Mouse (Mus musculus) urinary bladder, postnatal 4 days (tissue): ENCODE data around the gene Srrm2.

Experiments used
- DNase-seq, 2 experiments: peaks; one replicate each; pipeline ENCODE4 v3.0.0; 2021 to 2022; ENCODE audit warnings: low spot score in 2 of 2

Gene Srrm2

DNA sequence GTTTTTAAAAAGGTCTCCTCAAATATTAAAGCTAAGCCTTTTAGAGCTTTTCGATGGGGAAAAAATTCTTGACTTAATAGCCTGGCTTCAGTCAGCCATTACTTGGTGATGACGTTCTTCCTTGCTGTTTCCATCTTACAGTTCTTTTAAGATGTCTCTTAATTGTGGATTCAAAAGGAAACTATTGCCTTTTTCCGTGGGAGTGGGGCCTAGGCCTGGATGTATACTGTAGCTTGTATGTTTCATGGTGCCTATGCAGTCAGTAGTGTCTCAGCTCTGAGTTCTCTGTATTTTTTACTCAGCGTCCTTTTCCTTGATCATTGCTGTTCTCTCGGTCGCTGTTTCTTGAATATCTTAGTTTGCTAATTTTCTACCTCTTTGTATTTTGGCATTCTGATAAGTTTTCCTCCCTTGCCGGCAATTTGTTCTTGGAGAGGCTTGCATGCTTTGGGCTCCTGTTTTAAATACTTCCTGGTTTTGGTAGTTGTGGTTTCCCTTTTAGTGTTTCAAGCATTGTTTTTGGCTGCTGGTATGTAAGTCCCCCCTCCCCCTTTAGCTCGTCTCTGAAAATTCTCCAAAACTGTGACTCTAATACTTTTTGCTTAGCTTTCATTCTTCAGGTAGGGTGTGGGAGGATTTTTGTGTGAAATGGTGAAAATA is 14.2 kb downstream of the Srrm2 start:
- no peak for DNase-seq

DNA sequence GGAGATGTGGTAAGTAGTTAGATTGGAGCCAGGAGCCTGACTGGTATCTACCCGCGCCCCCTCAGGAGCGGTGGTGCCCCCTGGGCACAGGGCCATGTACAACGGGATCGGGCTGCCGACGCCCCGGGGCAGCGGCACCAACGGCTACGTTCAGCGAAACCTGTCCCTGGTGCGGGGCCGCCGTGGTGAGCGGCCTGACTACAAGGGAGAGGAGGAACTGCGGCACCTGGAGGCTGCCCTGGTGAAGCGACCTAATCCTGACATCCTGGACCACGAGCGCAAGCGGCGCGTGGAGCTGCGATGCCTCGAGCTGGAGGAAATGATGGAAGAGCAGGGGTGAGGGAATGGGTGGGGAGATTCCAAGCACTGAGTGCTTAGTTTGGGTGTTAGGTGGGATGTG is 16.5 kb downstream of the Srrm2 start:
- no peak for DNase-seq

DNA sequence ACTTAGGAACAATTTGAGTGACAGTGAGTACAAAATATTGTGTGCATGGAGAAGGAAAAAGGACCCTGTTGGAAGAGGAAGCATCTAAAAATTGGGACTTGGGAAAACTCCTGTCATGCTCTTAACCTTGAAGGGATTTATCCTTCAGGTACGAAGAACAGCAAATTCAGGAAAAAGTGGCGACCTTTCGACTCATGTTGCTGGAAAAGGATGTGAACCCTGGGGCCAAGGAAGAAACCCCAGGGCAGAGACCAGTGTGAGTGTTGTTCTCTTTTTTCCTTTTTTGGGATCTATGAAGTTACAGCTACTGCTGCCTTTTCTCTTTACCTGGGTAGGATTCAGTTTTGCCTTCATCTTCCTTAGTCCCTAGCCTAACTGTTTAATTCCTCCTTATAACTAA is 17.6 kb downstream of the Srrm2 start:
- no peak for DNase-seq

DNA sequence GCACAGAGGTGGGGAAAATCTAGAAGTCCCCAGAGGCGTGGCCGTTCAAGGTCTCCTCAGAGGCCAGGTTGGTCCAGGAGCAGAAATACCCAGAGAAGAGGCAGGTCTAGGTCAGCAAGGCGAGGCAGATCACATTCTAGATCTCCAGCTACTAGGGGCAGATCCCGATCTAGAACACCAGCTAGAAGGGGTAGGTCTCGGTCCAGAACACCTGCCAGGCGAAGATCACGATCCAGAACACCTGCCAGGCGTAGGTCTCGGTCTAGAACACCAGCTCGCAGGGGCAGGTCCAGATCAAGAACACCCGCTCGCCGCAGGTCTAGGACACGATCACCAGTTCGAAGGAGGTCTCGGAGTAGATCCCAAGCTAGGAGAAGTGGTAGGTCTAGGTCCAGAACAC is 25.3 kb downstream of the Srrm2 start:
- DNase-seq = no peak

DNA sequence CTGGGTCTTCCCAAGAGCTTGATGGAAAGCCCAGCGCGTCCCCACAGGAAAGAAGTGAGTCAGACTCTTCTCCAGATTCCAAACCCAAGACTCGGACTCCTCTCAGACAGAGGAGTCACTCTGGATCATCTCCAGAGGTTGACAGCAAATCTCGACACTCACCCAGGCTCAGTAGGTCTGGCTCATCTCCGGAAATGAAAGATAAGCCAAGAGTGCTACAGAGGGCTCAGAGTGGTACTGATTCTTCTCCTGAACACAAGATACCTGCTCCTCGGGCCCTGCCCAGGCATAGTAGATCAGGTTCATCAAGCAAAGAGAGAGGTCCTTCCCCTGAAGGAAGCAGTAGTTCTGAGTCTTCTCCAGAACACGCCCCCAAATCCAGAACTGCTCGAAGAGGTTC is 28.2 kb downstream of the Srrm2 start:
- no peak for DNase-seq

DNA sequence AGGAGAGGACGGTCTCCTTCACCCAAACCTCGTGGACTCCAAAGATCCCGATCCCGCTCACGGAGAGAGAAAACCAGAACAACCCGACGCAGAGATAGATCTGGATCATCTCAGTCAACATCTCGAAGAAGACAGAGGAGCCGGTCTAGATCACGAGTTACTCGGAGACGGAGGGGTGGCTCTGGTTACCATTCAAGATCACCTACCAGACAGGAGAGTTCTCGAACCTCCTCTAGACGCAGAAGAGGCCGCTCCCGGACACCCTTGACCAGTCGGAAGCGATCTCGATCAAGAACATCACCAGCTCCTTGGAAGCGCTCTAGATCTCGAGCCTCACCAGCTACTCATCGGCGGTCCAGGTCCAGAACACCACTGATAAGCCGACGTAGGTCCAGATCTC is 28.9 kb downstream of the Srrm2 start:
- no peak for DNase-seq

DNA sequence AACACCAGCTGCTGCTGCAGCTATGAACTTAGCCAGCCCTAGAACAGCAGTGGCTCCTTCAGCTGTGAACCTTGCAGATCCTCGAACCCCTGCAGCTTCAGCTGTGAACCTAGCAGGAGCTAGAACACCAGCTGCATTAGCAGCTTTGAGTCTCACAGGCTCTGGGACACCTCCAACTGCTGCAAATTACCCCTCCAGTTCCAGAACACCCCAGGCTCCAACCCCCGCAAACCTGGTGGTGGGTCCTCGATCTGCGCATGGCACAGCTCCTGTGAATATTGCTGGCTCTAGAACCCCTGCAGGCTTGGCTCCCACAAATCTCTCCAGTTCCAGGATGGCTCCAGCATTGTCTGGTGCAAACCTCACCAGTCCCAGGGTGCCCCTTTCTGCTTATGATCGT is 30.4 kb downstream of the Srrm2 start:
- no peak for DNase-seq

DNA sequence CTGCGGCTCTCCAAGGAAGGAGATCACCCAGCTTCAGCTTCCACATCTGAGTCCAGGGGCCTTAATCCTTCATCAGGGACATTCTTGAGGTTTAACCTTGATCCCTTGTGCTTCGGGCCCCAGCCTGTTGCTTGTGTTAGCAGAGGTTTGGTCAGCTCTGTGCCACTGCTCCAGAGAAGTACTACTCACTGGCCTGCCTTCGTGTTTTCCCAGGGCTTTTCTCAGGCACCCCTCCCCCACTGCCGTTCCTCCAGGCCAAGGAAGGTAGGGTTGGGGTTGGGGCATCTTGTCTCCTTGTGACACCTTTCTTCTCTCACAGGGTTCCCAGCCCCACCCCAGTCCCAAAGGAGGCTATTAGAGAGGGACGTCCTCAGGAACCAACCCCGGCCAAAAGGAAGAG is 31.8 kb downstream of the Srrm2 start:
- DNase-seq = no peak

DNA sequence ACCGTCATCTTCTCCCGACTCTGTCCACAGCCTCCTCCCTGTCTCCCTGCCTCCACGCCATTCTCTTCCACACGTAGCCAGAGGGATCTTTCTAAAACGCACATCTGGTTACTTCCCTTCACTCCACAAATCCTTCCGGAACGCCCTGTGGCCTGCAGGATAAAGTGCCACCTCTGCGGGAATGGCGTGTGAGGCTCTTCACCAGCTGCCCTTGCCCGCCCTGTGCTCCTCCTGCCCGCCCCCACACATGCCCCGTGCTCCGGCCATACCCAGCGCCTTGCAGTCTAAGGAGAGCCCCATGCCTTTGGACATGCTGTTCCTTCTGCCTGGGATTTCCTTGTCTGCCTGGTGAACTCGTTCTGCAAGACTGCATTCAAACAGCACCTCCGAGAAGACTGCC is 32.7 kb downstream of the Srrm2 start:
- DNase-seq = no peak

DNA sequence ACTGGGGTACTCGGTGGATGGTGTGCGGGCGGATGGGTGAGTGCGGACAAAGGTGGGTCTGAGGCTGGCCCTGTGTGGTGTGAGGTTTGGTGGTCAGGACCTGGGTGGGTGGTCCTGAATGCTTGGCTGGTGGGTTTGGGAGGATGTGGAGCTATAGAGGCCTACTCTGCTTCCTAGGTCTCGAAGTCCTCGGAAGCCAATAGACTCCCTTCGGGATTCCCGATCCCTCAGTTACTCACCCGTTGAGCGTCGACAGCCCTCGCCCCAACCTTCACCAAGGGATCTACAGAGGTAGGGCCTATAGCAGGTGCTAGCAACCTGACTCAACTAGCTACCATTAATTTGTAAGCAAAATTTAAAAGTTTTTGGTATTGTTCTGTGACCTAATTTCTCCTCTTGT is 33.3 kb downstream of the Srrm2 start:
- DNase-seq = no peak

DNA sequence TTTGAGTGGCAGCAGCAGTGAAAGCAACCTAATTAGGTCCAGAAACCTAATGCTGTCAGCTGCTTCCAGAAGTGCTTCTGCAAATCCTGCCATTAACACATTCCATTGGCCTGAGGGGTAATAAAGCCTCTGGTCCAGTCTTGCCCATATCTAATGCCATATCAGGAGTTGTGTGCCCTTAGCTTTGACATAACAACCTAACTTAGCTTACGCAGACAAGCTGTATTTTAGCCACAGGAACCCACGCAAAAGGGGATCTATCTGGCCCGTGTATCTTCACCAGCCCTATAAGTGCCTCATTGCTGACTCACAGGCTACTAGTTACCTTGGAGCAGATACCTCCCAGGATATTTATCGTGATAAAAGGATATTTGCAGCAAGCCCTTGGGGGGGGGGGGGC is 35.3 kb downstream of the Srrm2 start:
- peak in 1 of 2 experiments; percentile 12 for DNase-seq

DNA sequence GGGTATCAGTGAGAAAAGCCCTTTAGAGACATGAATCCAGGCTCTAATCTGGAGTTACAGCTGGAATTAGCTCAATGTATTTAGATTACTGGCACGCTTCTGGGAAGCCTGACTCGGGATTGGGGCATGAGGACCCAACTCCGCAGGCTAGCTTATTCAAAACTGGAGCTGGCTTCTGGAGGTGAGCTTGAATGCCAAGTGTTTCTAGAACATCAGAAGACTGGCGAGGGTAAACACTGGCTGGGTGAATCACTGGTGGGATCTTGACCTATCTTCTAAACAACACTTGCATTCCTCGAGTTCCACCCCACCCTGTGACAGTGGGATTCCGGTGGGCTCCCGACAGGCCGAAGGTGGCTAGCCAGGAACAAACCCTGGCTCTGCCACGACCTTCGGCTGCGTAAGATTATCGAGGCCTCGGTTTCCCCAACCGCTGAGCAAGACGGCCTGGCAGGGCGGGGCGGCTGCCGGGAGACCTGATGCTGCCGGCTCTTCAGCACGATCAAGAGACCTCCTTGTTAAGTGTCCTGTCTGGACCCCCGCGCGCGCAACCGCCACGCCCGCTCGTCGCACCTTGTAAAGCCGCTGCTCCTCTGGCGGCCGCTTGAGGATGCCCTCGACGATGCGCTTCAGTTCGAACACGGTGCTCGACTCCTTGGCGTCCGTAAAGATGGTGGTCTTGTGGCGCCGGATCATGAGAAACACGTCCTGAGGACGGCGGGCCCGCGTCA is 38.1 kb downstream of the Srrm2 start:
- peak in 1 of 2 experiments; percentile 57 for DNase-seq

DNA sequence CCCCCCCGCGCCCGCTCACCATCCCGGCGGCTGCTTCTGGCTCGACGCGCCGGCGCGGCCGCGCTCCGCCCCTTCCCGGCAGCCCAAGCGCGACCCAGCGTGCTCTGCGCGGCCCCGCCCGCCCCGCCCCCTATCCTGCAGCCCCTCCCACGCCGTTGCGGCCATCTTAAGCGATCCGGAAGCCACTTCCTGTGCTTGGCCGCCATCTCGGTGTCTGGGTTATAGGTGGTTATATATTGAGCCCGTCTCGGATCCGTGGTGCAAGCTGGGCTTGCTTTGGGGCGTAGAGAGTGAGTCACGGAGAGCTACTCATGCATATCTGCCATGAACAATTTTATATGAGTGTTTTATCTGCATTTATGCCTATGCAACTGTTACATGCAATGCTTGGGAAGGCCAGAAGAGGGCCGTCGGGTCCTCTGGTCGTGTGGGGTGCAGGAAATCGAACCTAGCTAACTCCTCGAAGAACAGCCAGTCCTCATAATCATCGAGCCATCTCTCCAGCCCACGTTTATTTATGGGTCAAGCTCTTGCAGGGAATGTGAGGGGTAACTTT is 38.8 kb downstream of the Srrm2 start, which contains the start of gene Elob:
Gene Elob (minus strand): TSS at position 73 of the 556 bp plus-strand sequence.
- DNase-seq = peak; percentile 80 to 81

DNA sequence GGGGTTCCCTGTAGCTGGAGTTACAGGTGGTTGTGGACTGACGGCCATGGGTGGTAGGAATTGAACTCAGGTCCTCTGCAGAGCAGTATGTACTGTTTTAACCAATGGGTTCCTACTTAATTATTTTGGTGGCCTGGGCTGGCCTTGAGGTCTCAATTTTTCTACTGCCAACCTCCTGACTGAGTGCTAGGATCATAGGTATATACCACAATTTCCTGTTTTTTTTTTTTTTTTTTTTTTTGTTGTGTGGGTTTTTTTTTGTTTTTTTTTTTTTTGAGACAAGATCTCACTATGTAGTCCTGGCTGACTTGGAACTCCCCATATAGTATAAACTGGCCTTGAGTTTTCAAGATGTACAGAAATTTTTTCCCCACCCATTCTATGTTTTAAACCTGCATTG is 40.9 kb downstream of the Srrm2 start:
- no peak for DNase-seq

DNA sequence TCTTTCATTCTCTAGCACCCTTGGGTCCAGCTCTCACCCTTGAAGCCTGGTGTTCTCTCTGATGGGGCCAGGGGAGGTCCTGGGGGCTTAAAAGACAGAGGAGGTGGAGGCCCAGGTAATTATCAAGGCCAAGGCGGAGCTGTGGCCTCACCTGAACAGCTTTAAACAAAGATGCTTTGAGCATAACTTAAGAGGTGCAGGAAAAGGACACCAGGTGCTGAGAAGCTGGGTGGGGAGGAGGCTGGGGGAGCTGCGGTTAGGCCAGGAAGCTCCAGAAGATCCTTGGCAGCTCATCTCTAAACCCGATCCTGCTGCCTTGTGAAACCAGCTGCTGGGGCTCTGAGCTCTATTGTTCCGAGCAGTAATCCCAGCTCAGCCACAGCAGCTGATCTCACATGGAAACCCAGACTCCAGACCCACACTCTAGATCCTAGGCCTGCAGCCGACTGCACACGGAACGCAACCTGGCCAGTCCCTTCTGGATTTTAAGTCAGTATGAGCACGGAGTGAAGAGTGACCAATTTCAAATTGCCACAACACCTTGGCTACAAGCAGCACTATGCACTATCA is 45.8 kb downstream of the Srrm2 start, which contains the start of gene Prss33:
Gene Prss33 (minus strand): TSS at position 51 of the 570 bp plus-strand sequence.
- no peak for DNase-seq

DNA sequence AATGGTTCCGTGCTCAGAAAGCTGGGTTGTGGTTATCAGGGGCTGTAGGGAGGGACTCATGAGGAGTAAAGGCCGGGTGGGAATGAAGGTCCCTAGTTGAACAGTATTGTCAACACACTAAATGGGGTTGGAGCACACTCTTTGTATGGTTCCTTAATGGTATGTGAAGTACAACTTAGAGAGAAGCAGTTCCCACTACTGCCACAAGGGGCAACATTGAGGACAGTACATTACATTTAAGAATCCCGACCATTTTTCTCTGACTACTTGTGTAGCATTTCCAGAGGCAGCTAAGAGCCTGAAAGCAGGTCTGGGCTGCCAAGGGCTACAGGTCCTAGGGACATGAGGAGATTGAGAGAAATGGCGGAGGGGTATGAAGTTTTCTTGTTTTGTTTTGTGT is 50.8 kb downstream of the Srrm2 start:
- DNase-seq = no peak

DNA sequence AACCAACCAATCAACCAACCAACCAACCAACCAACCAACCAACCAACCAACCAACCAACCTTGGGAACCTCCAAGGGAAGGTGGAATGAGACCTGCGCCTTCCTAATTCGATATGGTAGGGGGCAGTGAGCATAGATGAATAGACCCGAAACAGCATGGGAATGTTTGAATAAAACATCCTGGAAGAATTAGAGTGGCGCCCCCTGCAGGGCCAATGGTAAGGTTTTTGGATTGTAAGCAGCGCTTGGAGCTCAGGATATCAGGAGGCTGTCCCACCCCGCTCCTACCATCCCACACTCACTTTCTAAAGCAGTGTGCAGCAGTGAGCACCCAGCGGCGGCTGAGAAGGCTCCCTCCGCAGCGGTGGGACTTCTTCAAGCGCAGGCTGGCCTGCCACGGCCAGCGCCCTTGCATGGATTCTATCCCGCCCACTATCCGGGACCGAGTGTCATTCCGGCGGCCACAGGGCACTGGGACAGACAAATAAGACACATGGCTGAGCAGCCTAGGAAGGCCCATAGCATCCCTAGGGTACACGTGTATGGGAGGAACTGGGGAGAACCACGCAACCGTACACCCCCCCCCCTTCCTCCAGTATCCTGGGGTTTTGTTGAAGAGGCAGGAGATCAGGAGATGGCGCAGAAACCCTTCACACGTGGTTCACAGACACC is 52.9 kb downstream of the Srrm2 start:
- no peak for DNase-seq

DNA sequence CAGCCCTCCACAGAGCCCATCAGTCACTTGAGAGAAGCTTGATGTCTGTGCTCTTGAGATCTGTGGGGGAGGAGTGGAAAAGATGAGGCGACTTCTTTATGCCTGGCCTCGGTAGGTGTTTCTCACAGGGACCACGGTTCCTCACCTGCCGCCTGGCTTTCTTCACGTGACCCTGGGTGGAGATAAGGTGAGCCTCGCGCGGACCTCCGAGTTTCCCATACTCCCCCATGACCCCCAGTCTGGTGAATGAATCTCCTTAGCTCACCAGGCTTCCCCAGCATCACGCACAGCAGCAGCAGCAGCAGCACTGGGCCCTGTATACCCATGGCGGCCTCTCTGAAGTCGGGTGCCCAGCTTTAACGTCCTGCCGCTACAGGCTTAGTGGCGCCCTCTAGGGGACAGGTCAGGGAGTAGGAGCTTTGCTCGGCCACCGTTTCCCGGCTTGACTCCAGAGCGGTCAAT is 53.5 kb downstream of the Srrm2 start, which contains the start of the genes Prss32 and Prss41:
Gene Prss32 (plus strand): TSS at position 44 of the 462 bp plus-strand sequence.
Gene Prss41 (minus strand): TSS at position 361 of the 462 bp plus-strand sequence.
- DNase-seq = no peak

DNA sequence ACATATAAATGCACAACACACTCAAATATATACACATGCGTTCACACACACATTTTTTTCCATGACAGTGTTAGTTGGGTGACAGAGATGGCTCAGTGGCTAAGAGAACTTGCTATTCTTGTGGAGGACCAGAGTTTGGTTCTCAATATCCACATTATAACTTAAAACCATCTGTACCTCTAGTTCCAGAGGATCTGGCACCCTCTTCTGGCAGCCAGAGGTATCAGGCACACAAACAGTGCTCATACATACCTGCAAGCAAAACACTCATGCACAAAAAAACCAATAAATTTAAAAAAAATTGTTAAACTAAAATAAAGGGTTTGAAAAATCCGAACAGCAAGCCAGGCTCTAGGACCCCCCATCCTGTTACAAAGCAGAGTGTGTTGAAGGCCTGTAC is 59.7 kb downstream of the Srrm2 start:
- no peak for DNase-seq

DNA sequence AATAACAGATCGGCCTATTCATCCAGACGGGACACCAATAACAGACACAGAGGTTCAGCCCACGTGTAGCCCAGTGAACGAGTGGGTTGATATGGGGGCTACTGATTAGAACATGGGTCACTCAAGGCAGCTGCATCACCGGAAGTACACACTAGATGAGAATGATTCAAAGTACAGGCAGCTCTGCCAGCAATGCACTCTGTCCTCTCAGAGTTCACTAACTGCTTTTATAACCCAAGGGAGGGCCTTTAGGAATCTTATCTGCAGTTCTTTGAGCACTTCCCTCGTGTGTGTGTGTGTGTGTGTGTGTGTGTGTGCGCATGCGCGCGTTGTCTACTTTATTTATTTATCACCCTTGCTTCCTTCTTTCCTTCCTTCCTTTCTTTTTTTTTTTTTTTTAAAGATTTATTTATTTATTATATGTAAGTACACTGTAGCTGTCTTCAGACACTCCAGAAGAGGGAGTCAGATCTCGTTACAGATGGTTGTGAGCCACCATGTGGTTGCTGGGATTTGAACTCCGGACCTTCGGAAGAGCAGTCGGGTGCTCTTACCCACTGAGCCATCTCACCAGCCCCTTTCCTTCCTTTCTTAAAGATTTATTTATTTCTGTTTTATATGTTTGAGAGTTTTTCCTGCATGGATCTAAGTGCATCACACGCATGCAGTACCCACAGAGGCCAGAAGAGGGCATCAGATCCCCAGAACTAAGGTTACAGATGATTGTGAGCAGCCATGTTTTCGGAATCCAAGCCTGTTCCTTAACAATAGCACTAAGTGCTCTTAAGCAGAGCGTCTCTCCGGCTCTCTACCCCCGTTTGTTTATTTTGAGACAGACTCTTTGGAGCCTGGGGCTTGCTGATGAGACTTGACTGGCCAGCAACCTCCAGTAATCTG is 60.8 kb downstream of the Srrm2 start:
- DNase-seq = peak in 1 of 2 experiments; percentile 55

DNA sequence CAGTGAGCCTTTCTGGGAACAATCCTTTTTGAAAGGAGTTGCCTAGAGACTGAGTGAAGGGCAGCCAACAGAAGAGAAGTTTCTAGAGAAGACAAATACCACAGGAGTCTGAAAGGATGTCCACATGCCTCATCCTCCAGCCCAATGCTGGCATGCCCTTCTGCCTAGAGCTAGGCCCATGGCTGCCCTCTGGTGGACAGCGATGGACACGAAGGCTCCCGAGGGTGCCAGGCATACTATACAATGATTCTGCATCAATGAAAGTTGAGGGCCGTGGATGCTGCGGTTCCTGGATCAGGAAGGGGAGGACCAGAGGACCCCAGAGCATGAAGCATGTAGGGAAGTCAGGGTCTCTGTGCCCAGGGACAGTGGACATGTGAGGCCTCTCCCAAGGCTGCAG is 63.0 kb downstream of the Srrm2 start:
- DNase-seq = no peak
